Mouse (Mus musculus) intestine, embryonic 14.5 days (tissue): ENCODE measurements around the gene Pcif1. TPM values are rescaled to one million over a fixed set of nuclear protein-coding genes. Genes with fewer than 3 reads are reported as not detected.

Experiments used
- ATAC-seq: fragments of 200-750 bp; cut with Nextera tagmentation; replicated peaks from 2 replicates; pipeline ENCODE4 v1.8.0; 2017; ENCODE audit warnings: low read depth, moderate number of reproducible peaks, moderate TSS enrichment, moderate library complexity; ENCODE audit not compliant: low FRiP score, low TSS enrichment
- DNase-seq: peaks from one replicate; pipeline ENCODE4 v3.0.0-alpha.2; 2018; ENCODE audit warnings: low spot score
- H3K27ac ChIP-seq: fragments of 300-500 bp; sonication (generic); 2 replicates; pipeline ENCODE4 v1.5.1; 2014; ENCODE audit warnings: low read depth, mild to moderate bottlenecking, control low read depth
- H3K27me3 ChIP-seq: fragments of 300-500 bp; sonication (generic); replicated peaks from 2 replicates; pipeline ENCODE4 v1.6.1; 2014; ENCODE audit warnings: low read length, control low read depth; ENCODE audit not compliant: control insufficient read depth, insufficient read depth
- H3K36me3 ChIP-seq: fragments of 300-500 bp; sonication (generic); 2 replicates; pipeline ENCODE4 v1.6.1; 2014; ENCODE audit warnings: low read length, control low read depth; ENCODE audit not compliant: control insufficient read depth, insufficient read depth
- H3K4me1 ChIP-seq: fragments of 300-500 bp; sonication (generic); replicated peaks from 2 replicates; pipeline ENCODE4 v1.6.1; 2014; ENCODE audit warnings: low read length, control low read depth, mixed read lengths; ENCODE audit not compliant: control insufficient read depth, insufficient read depth
- H3K4me2 ChIP-seq: fragments of 300-500 bp; sonication (generic); 2 replicates; pipeline ENCODE4 v1.6.1; 2014; ENCODE audit warnings: low read length
- H3K4me3 ChIP-seq: fragments of 300-500 bp; sonication (generic); 2 replicates; pipeline ENCODE4 v1.5.1; 2014; ENCODE audit warnings: low read depth, low read length, control low read depth, mixed read lengths
- H3K9ac ChIP-seq: fragments of 300-500 bp; sonication (generic); 2 replicates; pipeline ENCODE4 v1.6.1; 2014; ENCODE audit warnings: mild to moderate bottlenecking, low read length
- H3K9me3 ChIP-seq: fragments of 300-500 bp; sonication (generic); 2 replicates; pipeline ENCODE4 v1.6.1; 2016; ENCODE audit warnings: low read length, control low read depth; ENCODE audit not compliant: control insufficient read depth
- WGBS: fragments of 180-500 bp; shearing (Covaris S2); extraction: QIAGEN DNeasy Blood & Tissue Kit; methylation state at CpG from one replicate; pipeline ENCODE4 v1.1.7; 2014; 5-methylcytosine and 5-hydroxymethylcytosine counted together
- polyA plus RNA-seq: library from polyadenylated mRNA; unstranded; fragments of >200 nt; fragmentation: Nextera tagmentation; extraction: Ambion mirVana; gene quantifications from 2 replicates; pipeline ENCODE4 v1.2.1, GENCODE M21; 2014

Gene Pcif1
- polyA plus RNA-seq, 1 experiment from 2014 or later = 76.0 TPM

DNA sequence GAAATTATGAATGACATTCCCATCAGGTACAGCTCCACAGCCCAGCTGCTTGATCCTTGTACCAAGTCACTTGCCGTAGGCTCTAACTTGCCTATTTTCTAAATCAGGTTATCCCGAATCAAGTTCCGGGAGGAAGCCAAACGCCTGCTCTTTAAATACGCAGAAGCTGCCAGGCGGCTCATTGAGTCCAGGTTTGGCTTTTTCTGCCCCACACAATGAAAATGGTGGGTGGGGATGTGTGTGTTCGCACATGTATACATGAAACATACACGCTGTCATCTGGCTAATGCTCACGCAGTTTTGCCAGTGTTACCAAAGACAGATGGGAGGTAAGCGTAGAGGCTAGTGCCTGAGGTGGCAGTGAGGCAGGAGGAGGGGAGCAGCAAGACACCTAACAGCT is 7.5 kb downstream of the Pcif1 start:
- no peaks in the 10 kb centered on the region for H3K4me1 ChIP-seq
- H3K9ac ChIP-seq = no peak overlapping the region
- H3K4me3 ChIP-seq = no peak overlapping the region
- H3K9me3 ChIP-seq = no peaks in the 10 kb centered on the region
- H3K4me2 ChIP-seq = no peak overlapping the region
- no peaks in the 10 kb centered on the region for H3K27me3 ChIP-seq
- 92% methylated on average over 10 of the region's 10 CpGs for WGBS
- peaks cover 91% of the 10 kb centered on the region for H3K36me3 ChIP-seq
- no peak for DNase-seq
- ATAC-seq = no peak
- H3K27ac ChIP-seq = no peak overlapping the region

DNA sequence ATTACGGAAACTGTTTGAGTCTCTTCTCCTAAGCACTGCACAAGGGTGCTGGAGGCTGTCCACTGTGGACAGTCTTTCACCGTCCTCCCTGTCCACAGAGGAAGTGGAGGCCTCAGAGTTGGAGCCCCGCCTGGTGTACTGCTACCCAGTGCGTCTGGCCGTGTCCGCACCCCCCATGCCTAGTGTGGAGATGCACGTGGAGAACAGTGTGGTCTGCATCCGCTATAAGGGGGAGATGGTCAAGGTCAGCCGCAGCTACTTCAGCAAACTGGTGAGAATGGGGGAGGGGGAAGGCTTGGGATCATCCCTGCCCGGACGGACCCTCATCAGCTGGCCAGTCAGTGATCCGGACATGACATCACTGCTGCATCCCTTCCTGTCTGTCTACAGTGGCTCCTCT is 9.9 kb downstream of the Pcif1 start:
- DNase-seq (no peak), ATAC-seq (no peak)
- Histone ChIP-seq H3K36me3 (peaks cover 100% of the 10 kb centered on the region), H3K9ac (no peak overlapping the region), H3K27ac (no peak overlapping the region), H3K4me2 (no peak overlapping the region), H3K4me3 (no peak overlapping the region), H3K27me3 (no peaks in the 10 kb centered on the region), H3K9me3 (no peaks in the 10 kb centered on the region), H3K4me1 (no peaks in the 10 kb centered on the region)
- WGBS = 79% methylated on average over 12 of the region's 12 CpGs

DNA sequence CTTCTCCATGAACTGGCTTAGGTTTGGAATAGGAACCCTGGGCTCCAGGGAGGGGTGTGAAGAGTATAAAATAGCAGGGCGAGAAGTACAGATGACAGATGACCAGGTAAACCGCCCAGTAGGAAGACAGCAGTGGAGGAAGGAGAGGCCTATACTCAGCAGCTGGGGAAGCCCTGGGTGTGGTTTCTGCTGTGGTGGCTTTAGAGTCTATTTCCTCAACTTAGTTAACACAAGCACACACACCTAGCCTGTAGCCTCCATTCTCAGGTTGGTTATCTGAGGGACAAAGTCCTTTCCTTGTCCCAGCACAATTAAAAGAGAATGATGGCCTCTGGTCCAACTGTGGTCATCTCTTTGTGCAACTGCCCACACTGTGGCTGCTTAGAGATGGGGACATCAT is 10.9 kb downstream of the Pcif1 start:
- DNase-seq (no peak), ATAC-seq (no peak)
- Histone ChIP-seq H3K9me3 (no peaks in the 10 kb centered on the region), H3K27ac (no peak overlapping the region), H3K4me3 (no peak overlapping the region), H3K27me3 (no peaks in the 10 kb centered on the region), H3K4me2 (no peak overlapping the region), H3K9ac (no peak overlapping the region), H3K36me3 (peaks cover 100% of the 10 kb centered on the region), H3K4me1 (no peaks in the 10 kb centered on the region)
- WGBS = 90% methylated on average over 2 of the region's 2 CpGs

DNA sequence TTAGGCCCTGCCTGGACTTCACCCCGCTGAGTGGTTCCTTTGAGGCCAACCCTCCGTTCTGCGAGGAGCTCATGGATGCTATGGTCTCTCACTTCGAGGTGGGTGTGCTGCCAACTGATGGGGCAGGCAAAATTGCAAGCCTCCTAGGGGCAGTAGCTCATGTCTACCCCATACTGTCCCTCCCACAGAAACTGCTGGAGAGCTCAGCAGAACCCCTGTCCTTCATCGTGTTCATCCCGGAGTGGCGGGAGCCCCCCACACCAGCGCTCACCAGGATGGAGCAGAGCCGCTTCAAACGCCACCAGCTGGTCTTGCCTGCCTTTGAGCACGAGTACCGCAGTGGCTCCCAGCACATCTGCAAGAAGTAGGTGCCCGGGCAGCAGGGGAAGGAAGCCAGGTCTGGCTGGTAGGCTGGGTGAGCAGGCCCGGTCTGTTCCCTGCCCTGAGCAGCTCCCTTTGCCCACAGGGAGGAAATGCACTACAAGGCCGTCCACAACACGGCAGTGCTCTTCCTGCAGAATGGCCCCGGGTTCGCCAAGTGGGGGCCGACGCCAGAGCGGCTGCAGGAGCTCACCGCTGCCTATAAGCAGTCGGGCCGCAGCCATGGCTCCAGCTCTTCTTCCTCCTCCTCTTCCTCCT is 11.4 kb downstream of the Pcif1 start:
- ATAC-seq (no peak), DNase-seq (no peak)
- Histone ChIP-seq H3K36me3 (peaks cover 100% of the 10 kb centered on the region), H3K4me1 (no peaks in the 10 kb centered on the region), H3K9ac (no peak overlapping the region), H3K27me3 (no peaks in the 10 kb centered on the region), H3K4me3 (no peak overlapping the region), H3K27ac (no peak overlapping the region), H3K9me3 (no peaks in the 10 kb centered on the region), H3K4me2 (no peak overlapping the region)
- 92% methylated on average over 24 of the region's 24 CpGs for WGBS

DNA sequence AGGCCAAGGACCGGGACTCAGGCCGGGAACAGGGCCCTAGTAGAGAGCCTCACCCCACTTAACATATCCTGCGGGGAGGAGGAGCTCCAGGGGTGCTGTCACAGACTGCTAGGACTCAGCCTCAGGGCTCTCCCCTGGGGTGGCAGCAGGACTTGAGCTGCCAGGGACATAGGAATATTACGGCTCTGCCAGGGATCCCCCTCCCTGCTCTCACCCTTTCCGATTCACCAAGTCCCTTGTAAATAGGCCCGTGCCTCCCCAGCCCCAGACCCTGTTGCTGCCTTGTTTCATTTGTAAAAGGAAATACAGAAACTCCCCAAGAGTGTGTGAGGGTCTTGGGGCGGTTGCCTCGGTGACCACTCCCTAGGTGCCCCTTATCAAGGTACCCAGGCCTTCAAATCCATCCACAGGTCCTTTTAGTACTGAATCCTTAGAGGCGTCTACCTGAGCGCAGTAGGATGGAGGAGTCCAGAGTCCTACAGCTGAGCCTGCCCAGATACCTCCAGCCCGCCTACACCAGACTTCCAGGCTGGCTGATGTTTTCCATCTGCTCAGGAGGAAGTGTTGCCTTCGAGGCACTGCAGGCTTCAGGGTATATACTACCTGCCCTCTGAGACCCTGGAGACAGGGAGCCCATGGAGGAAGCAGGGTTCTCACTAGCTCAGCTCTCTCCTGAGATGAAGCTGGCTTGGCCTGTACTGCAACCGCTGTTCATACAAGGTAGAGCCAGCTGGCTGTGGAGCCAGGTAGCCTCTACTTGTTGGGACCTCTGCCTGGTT is 12.1 kb downstream of the Pcif1 start:
- H3K27me3 ChIP-seq = no peaks in the 10 kb centered on the region
- no peak overlapping the region for H3K4me3 ChIP-seq
- peaks cover 100% of the 10 kb centered on the region for H3K36me3 ChIP-seq
- no peak overlapping the region for H3K27ac ChIP-seq
- WGBS = 79% methylated on average over 13 of the region's 13 CpGs
- DNase-seq (no peak), ATAC-seq (no peak)
- H3K4me1 ChIP-seq = no peaks in the 10 kb centered on the region
- H3K9ac ChIP-seq = no peak overlapping the region
- no peaks in the 10 kb centered on the region for H3K9me3 ChIP-seq
- no peak overlapping the region for H3K4me2 ChIP-seq

DNA sequence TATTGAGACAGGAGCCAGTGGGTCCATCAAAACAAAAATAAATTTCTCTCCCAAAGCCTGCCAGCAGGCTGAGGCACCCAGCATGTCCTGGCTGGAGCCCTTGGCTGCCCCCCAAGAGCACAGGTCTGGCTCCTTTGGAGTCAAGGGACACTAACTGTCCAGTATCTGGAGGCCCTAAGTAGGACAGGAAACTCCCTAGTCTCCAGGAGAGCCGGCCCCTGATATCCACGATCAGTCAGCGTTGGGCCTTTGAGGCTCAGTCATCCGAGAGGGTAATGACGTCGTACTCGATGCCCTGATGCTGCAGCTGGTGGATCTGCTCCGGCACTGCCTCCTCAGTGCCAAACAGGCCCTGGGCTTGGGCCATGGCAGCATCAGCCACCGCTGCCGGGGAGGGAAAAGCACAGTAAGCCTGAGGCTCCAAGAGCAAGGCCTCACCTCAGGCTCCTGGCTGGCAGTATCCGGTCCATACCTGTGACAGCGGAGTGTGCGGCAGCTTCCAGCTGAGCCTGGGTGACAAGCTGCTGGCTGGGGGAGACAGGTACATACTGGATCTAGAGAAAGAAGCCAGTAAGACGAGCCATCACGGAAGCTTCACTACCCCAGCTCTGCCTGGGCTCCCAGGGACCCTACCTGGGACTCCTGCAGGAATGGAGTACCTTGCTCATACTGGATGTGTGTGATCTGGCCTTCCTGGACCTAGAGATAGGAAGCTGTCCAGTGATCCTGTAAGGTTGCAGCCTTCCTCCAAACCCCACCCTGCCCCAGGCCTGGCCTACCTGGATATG is 13.0 kb downstream of the Pcif1 start:
- WGBS = 87% methylated on average over 15 of the region's 15 CpGs
- Histone ChIP-seq H3K4me3 (no peak overlapping the region), H3K4me1 (no peaks in the 10 kb centered on the region), H3K9me3 (no peaks in the 10 kb centered on the region), H3K36me3 (peaks cover 100% of the 10 kb centered on the region), H3K27ac (no peak overlapping the region), H3K27me3 (no peaks in the 10 kb centered on the region), H3K9ac (no peak overlapping the region), H3K4me2 (no peak overlapping the region)
- DNase-seq (no peak), ATAC-seq (no peak)

DNA sequence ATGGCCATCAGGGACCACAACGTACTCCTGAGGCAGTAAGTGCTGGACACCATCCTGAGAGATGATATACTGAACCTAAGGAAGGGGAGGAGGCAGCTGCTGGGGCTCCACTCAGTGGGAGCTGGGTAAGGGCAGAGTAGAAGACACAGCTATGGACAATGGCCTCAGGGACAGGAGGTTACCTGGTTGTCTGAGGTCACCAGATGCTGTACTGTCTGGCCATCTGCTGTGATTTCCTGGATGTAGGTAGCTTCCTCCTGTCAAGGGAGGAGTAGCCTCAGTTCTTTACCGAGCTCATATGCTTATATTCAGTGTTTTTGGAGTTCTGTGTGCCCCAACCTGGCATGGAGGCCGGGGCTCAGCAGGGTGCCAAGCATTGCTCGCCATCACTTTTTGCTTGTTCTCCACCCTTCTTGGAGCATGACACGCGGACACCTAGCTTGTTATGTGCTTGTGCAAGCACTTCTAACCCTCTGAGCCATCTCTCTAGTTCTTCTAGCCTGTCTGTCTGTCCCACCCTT is 13.7 kb downstream of the Pcif1 start:
- WGBS = 90% methylated on average over 6 of the region's 6 CpGs
- H3K27ac ChIP-seq = no peak overlapping the region
- no peak overlapping the region for H3K4me2 ChIP-seq
- no peaks in the 10 kb centered on the region for H3K27me3 ChIP-seq
- DNase-seq (no peak), ATAC-seq (no peak)
- H3K9ac ChIP-seq = no peak overlapping the region
- H3K4me1 ChIP-seq = no peaks in the 10 kb centered on the region
- no peak overlapping the region for H3K4me3 ChIP-seq
- H3K36me3 ChIP-seq = peaks cover 100% of the 10 kb centered on the region
- no peaks in the 10 kb centered on the region for H3K9me3 ChIP-seq

DNA sequence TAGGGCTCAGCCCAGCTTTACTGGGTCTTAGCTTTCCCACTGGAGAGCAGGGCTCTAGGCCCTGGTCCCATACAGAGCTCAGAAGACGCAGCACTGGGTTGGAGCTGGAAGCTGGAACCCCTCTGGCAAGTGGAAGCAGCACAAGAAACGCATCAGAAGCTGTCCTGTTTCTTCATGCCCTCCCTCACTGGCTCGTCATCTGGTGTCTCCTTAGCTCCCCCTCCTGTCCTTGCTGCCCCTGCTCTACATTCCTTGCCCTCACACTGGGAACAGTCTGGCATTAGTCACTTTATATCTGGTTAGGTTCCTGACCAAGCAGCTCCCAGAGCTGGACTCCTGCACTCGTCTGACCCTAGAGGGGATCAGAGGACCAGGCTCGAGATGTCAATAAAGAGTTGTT is 14.9 kb downstream of the Pcif1 start:
- no peak overlapping the region for H3K9ac ChIP-seq
- H3K4me3 ChIP-seq = no peak overlapping the region
- WGBS = 67% methylated on average over 5 of the region's 5 CpGs
- DNase-seq (no peak), ATAC-seq (no peak)
- H3K27me3 ChIP-seq = no peaks in the 10 kb centered on the region
- H3K27ac ChIP-seq = no peak overlapping the region
- H3K9me3 ChIP-seq = no peaks in the 10 kb centered on the region
- H3K4me2 ChIP-seq = no peak overlapping the region
- peaks cover 100% of the 10 kb centered on the region for H3K36me3 ChIP-seq
- no peaks in the 10 kb centered on the region for H3K4me1 ChIP-seq
